Mouse (Mus musculus): Measurements from ENCODE around the gene Shcbp1l. TPM values are rescaled to one million over a fixed set of nuclear protein-coding genes. Genes with fewer than 3 reads are reported as not detected.
"Not testable (repeated sequence)": the region's sequence is repeated elsewhere in the genome, so short reads cannot be mapped to it uniquely, and the experiment has no call there.

Gene Shcbp1l
- polyA plus RNA-seq (2016; fragmentation: Nextera tagmentation; extraction: Ambion mirVana): 0.22 and 0.37 TPM in 2 replicates

- H3K4me3 ChIP-seq: peak within 1 kb of the TSS; percentile 67
- WGBS: 2% methylated on average over 60 of the region's 60 CpGs
These were observed at the start of gene Shcbp1l for GRCm38 (mm10) chr1:153424770-153425584. Gene Shcbp1l (plus strand): TSS chr1:153425162.

GRCm38 (mm10) chr1:153376446-153376845 lies 48.5 kb upstream of the Shcbp1l start:
- Histone ChIP-seq H3K4me3 (no peak overlapping the region), H3K27me3 (ENCODE audit: poor library complexity, severe bottlenecking) (no peaks in the 10 kb centered on the region), H3K27ac (no peak overlapping the region), H3K4me1 (peaks cover 7% of the 10 kb centered on the region), H3K36me3 (replicated peaks) (no peaks in the 10 kb centered on the region), H3K9me3 (no peaks in the 10 kb centered on the region)
- no peak for DNase-seq (ENCODE audit: extremely low spot score, low spot score)
- 23% methylated on average over 6 of the region's 6 CpGs for WGBS

More at GRCm38 (mm10) chr1:153424770-153425584, at the start of gene Shcbp1l:
- peaks cover 5% of the 10 kb centered on the region; the same call in 1 of the 2 replicates for H3K9me3 ChIP-seq
- peaks cover 46% of the 10 kb centered on the region for H3K27me3 ChIP-seq (ENCODE audit: poor library complexity, severe bottlenecking)
- peak; percentile 64 for DNase-seq (ENCODE audit: extremely low spot score, low spot score)
- H3K36me3 ChIP-seq (replicated peaks): no peaks in the 10 kb centered on the region
- peak within 1 kb of the TSS; percentile 72 for H3K27ac ChIP-seq
- H3K4me1 ChIP-seq: peaks cover 16% of the 10 kb centered on the region

GRCm38 (mm10) chr1:153378587-153378986 lies 46.4 kb upstream of the Shcbp1l start:
- Histone ChIP-seq H3K27ac (no peak overlapping the region), H3K4me1 (peaks cover 7% of the 10 kb centered on the region), H3K36me3 (replicated peaks) (no peaks in the 10 kb centered on the region), H3K9me3 (no peaks in the 10 kb centered on the region), H3K27me3 (ENCODE audit: poor library complexity, severe bottlenecking) (no peaks in the 10 kb centered on the region), H3K4me3 (no peak overlapping the region)
- WGBS: 73% methylated on average over 6 of the region's 6 CpGs
- no peak for DNase-seq (ENCODE audit: extremely low spot score, low spot score)

GRCm38 (mm10) chr1:153379832-153380231 lies 45.1 kb upstream of the Shcbp1l start:
- Histone ChIP-seq H3K36me3 (replicated peaks) (no peaks in the 10 kb centered on the region), H3K4me3 (no peak overlapping the region), H3K27ac (no peak overlapping the region), H3K4me1 (peaks cover 7% of the 10 kb centered on the region), H3K27me3 (ENCODE audit: poor library complexity, severe bottlenecking) (no peaks in the 10 kb centered on the region), H3K9me3 (no peaks in the 10 kb centered on the region)
- no peak for DNase-seq (ENCODE audit: extremely low spot score, low spot score)
- 92% methylated on average over 5 of the region's 5 CpGs for WGBS

GRCm38 (mm10) chr1:153380746-153381282 lies 44.1 kb upstream of the Shcbp1l start:
- Histone ChIP-seq H3K27ac (no peak overlapping the region), H3K4me3 (no peak overlapping the region), H3K9me3 (no peaks in the 10 kb centered on the region), H3K4me1 (peaks cover 7% of the 10 kb centered on the region), H3K36me3 (replicated peaks) (no peaks in the 10 kb centered on the region), H3K27me3 (ENCODE audit: poor library complexity, severe bottlenecking) (no peaks in the 10 kb centered on the region)
- no peak for DNase-seq (ENCODE audit: extremely low spot score, low spot score)
- 91% methylated on average over 9 of the region's 9 CpGs for WGBS

- Histone ChIP-seq H3K27me3 (ENCODE audit: poor library complexity, severe bottlenecking) (no peaks in the 10 kb centered on the region), H3K27ac (no peak overlapping the region), H3K4me3 (no peak overlapping the region), H3K9me3 (no peaks in the 10 kb centered on the region), H3K36me3 (replicated peaks) (no peaks in the 10 kb centered on the region), H3K4me1 (peaks cover 4% of the 10 kb centered on the region)
- WGBS: 80% methylated on average over 6 of the region's 6 CpGs
- DNase-seq (ENCODE audit: extremely low spot score, low spot score): no peak
These were observed 39.9 kb upstream of the Shcbp1l start for GRCm38 (mm10) chr1:153385081-153385480.

- H3K27ac ChIP-seq; DNase-seq (ENCODE audit: extremely low spot score, low spot score); H3K4me3 ChIP-seq; H3K36me3 ChIP-seq (replicated peaks); H3K27me3 ChIP-seq (ENCODE audit: poor library complexity, severe bottlenecking); H3K9me3 ChIP-seq; H3K4me1 ChIP-seq: not testable (repeated sequence)
- 86% methylated on average over 5 of the region's 5 CpGs for WGBS
These were observed 39.3 kb upstream of the Shcbp1l start for GRCm38 (mm10) chr1:153385661-153386060.

GRCm38 (mm10) chr1:153386271-153387069 lies 38.5 kb upstream of the Shcbp1l start:
- H3K9me3 ChIP-seq: no peaks in the 10 kb centered on the region
- no peaks in the 10 kb centered on the region for H3K27me3 ChIP-seq (ENCODE audit: poor library complexity, severe bottlenecking)
- peak; percentile 76 for DNase-seq (ENCODE audit: extremely low spot score, low spot score)
- H3K36me3 ChIP-seq (replicated peaks): no peaks in the 10 kb centered on the region
- no peak overlapping the region for H3K27ac ChIP-seq
- 56% methylated on average over 25 of the region's 25 CpGs for WGBS
- no peak overlapping the region for H3K4me3 ChIP-seq
- H3K4me1 ChIP-seq: peaks cover 4% of the 10 kb centered on the region

- not testable (repeated sequence) for H3K4me1 ChIP-seq; DNase-seq (ENCODE audit: extremely low spot score, low spot score); H3K9me3 ChIP-seq; H3K27me3 ChIP-seq (ENCODE audit: poor library complexity, severe bottlenecking); H3K27ac ChIP-seq; H3K4me3 ChIP-seq; H3K36me3 ChIP-seq (replicated peaks)
- WGBS: 84% methylated on average over 4 of the region's 4 CpGs
These were observed 29.3 kb upstream of the Shcbp1l start for GRCm38 (mm10) chr1:153395706-153396105.

- 4% methylated on average over 7 of the region's 7 CpGs for WGBS
- peak; percentile 65 for DNase-seq (ENCODE audit: extremely low spot score, low spot score)
These were observed 23.2 kb upstream of the Shcbp1l start for GRCm38 (mm10) chr1:153401765-153402164.

GRCm38 (mm10) chr1:153407641-153408040 lies 17.3 kb upstream of the Shcbp1l start:
- DNase-seq (ENCODE audit: extremely low spot score, low spot score); H3K27me3 ChIP-seq (ENCODE audit: poor library complexity, severe bottlenecking); H3K36me3 ChIP-seq (replicated peaks); H3K4me3 ChIP-seq; H3K4me1 ChIP-seq; H3K9me3 ChIP-seq; H3K27ac ChIP-seq: not testable (repeated sequence)
- WGBS: 87% methylated on average over 11 of the region's 11 CpGs

More at GRCm38 (mm10) chr1:153401765-153402164, 23.2 kb upstream of the Shcbp1l start:
- H3K27me3 ChIP-seq (ENCODE audit: poor library complexity, severe bottlenecking): no peaks in the 10 kb centered on the region
- no peaks in the 10 kb centered on the region for H3K36me3 ChIP-seq (replicated peaks)
- H3K9me3 ChIP-seq: no peaks in the 10 kb centered on the region
- H3K4me3 ChIP-seq: no peak overlapping the region
- no peaks in the 10 kb centered on the region for H3K4me1 ChIP-seq
- H3K27ac ChIP-seq: no peak overlapping the region

GRCm38 (mm10) chr1:153408296-153408695 lies 16.7 kb upstream of the Shcbp1l start:
- not testable (repeated sequence) for H3K9me3 ChIP-seq; H3K36me3 ChIP-seq (replicated peaks); H3K4me3 ChIP-seq; H3K4me1 ChIP-seq; H3K27me3 ChIP-seq (ENCODE audit: poor library complexity, severe bottlenecking); DNase-seq (ENCODE audit: extremely low spot score, low spot score); H3K27ac ChIP-seq
- WGBS: 87% methylated on average over 5 of the region's 5 CpGs

GRCm38 (mm10) chr1:153410915-153411314 lies 14.0 kb upstream of the Shcbp1l start:
- not testable (repeated sequence) for H3K4me1 ChIP-seq; H3K27ac ChIP-seq; DNase-seq (ENCODE audit: extremely low spot score, low spot score); H3K9me3 ChIP-seq; H3K4me3 ChIP-seq; H3K27me3 ChIP-seq (ENCODE audit: poor library complexity, severe bottlenecking); H3K36me3 ChIP-seq (replicated peaks)
- 95% methylated on average over 1 of the region's 4 CpGs for WGBS

All from forebrain, embryonic 10.5 days (tissue).